Mouse (Mus musculus) thymus, postnatal 10 days (tissue): Measurements from ENCODE around the gene Cd3d.
A peak's percentile ranks its signal among the peaks of the same experiment; 100 is the strongest.
"Not testable (repeated sequence)": the region's sequence is repeated elsewhere in the genome, so short reads cannot be mapped to it uniquely, and the experiment has no call there.

Experiments
- DNase-seq, 2 experiments: peaks; one replicate each; pipeline ENCODE4 v3.0.0; 2021; ENCODE audit warnings: low spot score in 2 of 2

The Cd3d gene

DNA sequence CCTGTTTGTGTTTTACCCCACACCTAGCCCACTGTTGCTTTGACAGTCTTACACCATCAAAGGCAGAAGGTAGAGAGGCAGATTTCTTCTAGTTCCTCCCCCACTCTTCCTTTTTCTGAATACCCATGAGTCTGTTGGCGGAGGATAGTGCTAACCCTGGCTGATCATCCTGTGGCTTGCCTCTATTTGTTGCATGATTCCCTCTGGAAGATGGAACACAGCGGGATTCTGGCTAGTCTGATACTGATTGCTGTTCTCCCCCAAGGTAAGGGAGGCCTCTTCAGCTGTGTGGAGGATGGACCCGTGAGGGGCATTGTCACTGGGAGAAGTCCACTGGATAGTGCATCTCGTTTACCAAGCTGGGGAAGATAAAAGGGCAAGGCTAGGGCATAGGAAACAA lies at the start of gene Cd3d:
TSS of gene Cd3d (plus strand) at position 111 of the 400 bp plus-strand sequence.
- peak; percentile 66 to 76 for DNase-seq

GRCm38 (mm10) chr9:44941756-44942155 lies 39.8 kb upstream of the Cd3d start:
- no peak for DNase-seq

- no peak for DNase-seq
Observed at GRCm38 (mm10) chr9:44942421-44942820, 39.2 kb upstream of the Cd3d start.

DNA sequence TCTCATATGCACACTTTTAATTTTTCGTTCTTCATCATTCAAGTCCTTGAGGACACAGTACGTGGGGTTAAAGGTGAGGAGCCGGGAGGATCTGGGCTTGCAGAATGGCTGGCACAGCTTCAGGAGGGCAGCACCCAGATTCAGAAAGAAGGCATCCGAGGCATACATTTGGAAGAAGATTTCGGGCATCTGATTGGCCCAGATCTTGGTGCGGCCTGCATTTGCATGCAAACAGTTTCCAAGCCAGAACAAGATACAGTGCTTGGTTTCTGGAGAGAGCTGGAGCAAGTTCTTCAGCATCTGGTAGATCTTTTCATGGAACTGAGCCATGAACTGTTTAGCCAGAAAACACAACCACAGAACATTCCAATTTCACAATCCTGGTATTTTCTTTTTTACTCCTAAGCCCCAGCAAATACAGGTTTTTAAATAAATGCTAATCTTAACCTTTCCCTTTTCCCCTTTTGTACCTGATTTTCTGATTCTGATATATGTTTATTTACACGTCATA lies 35.3 kb upstream of the Cd3d start:
- no peak for DNase-seq

GRCm38 (mm10) chr9:44947836-44948235 lies 33.8 kb upstream of the Cd3d start:
- DNase-seq = no peak

DNA sequence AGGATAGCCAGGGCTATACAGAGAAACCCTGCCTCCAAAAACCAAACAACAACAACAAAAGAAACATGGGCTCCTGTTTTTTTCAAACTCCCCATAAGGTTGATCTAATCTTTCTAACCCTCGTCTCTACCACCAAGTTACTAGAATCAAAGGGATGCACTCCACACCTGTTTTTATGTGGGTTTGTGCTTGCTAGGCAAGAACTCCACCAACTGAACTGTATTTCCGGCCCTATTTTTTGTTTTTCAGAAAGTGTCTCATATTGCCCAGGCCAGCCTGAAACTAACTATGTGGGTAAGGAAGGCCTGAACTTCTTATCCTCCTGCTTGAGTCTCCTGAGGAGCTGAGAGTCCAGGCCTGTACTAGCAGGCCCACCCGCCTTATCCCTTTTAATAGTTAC lies 27.2 kb upstream of the Cd3d start:
- DNase-seq = peak; percentile 32 to 57

DNA sequence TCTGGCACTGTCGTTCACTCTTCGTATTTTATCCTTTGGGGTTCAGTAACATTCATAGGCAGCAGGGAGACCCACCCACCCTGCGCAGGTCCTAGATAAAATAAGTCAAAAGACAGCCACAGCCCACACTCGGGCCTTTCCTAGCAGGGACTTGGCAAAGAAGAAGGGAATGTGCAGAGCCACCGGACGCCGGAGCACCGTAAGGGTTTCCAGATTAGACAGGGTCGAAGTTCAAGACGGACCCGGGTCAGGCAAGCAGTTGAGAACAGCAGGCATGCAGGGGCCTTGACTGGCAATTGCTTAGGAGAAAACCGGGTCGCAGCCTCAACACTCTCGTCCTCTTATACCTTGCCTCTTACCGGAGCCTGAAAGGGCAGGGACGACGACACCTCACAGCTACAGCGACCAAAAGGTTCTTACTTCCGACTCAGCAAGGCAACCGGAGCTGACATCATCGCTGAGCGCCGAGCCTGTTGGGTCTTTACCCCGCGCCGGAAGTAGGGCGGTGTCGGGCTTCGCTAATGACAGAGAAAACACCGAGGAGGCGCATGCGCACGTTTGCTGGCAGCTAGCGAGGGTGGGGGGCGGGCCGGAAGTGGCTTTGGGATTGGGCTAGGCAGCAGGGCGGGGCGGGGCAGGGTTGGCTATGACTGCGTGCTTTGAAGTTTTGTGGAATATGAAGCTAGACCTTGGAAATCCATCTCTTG lies 16.3 kb upstream of the Cd3d start, which contains the start of gene Ube4a:
TSS of gene Ube4a (minus strand) at position 475 of the 707 bp plus-strand sequence.
- peak; percentile 98 to 99 for DNase-seq

- DNase-seq = no peak
Observed at GRCm38 (mm10) chr9:44965833-44966466, 15.6 kb upstream of the Cd3d start.

- peak; percentile 79 to 85 for DNase-seq
Observed at GRCm38 (mm10) chr9:44966815-44967242, 14.8 kb upstream of the Cd3d start.

DNA sequence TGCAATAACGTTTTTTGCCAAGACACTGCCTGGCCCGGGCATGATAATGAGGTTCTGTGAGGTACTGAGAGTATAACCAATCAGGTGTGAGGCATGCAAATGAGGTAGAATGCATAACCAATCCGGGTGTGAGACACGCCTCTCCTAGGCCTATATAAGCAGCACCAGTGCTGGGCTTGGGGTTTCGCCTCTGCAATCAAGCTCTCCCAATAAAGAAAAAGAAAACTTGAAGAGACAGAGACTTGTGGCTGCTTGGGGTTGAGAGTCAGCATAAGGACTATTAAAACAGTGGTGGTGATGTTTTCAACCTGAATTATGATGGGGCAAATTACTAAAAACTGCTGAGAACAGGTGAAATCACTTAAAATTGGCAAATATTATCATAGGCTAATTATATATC lies 13.8 kb upstream of the Cd3d start:
- not testable (repeated sequence) for DNase-seq

DNA sequence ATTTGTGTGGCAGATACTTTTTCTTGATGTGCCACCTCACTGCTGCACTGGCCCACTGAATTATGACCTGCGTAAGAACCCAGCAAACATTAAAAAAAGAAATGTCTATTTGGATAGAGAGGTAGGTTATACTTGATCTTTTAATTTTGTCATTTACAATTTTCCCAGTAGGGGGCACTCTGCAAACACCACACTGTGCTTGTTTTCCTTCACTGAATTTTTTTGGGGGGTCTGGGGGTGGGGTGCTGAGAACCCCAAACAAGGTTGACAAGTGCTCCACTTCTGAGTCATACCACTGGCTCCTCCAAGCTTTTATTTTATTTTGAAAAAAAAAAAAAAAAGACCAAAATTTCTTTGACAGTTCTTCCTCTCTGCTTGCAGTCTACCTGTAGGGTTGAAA lies 12.1 kb upstream of the Cd3d start:
- peak in 1 of 2 experiments; percentile 60 for DNase-seq

- no peak for DNase-seq
Observed at GRCm38 (mm10) chr9:44977813-44978212, 3.8 kb upstream of the Cd3d start.

DNA sequence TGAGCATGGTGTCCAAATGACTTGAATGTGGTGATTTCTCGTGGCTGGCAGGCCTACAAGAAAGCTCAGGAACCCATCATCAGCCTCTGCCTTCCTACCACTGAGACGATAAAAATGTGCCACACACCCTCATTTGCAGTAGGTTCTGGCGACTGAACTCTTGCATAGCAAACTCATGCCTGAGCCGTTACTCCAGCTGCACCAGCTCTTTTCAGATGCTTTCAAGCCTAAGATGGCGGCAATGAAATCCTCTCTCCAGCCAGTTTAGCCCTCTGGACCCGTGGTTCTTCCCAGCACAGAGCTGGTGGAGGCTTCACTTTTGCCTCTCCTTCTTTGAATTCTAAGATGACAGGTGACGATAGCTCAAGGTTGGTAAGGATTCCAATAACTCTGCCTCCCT lies 1.8 kb upstream of the Cd3d start:
- peak; percentile 52 to 54 for DNase-seq

DNA sequence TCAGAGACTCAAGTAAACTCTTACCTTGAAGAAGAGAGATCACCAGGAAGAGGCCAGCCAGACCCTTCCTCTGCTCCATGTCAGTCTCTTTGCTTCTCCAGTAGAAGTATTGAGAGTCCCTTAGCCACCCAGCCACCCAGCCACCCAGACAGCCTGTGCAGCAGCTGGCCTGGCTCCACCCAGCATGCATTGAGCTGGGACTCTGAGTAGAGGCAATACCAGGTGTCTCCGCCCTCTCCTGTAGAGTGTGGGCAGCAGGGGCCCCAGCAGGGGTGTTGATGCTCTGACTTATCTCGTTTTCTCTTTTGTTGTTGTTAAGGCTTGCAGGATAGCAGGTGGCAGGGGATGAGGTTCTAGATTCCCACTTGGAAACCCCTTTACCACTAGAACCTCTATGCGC lies 1.3 kb upstream of the Cd3d start, which contains the start of gene Cd3g:
TSS of gene Cd3g (minus strand) at position 190 of the 400 bp plus-strand sequence.
- DNase-seq = peak; percentile 92 to 93

DNA sequence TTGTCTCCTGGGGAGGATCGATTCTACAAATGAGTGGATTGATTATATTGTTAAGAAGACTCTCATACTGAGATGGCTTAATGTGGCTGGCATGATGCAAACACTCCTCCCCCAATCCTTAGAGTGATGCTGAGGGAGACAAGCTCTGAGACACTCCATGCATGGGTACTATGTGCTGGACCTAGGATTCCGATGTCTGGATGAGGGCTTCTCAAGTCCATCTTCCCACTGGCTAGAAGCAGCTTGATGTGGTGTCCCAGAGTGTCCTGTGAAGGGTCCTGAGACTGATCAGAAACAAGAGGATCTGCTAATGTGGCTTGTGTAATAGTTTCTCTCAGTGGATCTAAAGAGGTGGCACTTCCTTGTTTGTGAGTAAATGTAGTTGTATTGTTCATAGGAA lies 482 bp upstream of the Cd3d start:
- no peak for DNase-seq

DNA sequence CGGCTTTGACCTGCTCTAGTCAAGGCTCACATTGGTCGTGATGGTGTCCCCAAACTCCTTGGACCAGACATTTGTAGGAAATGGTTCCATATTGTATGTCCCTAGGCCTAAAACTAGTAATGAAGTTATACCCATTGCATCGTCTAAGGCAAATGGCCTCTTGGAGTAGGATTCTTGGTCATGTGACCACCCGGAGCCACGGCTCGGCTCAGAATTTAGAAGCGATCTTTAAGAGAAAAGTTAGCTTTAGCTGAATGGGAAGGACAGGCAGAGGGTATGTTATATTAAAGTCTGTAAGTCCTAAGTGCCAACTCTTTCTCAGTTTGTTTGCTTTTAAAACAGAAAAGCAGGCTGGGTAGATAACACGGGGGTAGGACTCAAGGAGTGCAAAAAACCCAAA lies 495 bp downstream of the Cd3d start:
- peak in 1 of 2 experiments; percentile 34 for DNase-seq

GRCm38 (mm10) chr9:44982531-44982930 lies 945 bp downstream of the Cd3d start:
- DNase-seq = peak in 1 of 2 experiments; percentile 48

DNA sequence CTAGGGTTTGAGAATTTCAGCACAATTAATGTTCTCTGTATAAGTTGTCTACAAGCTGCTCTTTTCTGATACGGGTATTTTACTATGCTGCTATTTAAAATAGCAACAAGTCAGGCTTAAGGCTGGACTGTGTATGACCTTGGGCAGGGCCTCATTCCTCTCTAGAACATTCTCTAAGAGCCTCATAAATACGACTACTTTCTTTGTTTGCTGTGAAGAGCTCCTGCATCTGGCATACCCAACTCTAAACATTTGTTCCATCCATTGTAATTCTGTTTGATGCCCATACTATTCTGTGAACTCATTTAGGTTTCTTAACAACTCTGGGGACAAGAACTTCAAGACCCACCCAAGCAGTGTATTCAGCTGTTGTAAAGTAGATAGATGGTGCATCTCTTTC lies 1.4 kb downstream of the Cd3d start:
- no peak for DNase-seq

GRCm38 (mm10) chr9:44985721-44986161 lies 4.2 kb downstream of the Cd3d start:
- DNase-seq = peak; percentile 40 to 41

DNA sequence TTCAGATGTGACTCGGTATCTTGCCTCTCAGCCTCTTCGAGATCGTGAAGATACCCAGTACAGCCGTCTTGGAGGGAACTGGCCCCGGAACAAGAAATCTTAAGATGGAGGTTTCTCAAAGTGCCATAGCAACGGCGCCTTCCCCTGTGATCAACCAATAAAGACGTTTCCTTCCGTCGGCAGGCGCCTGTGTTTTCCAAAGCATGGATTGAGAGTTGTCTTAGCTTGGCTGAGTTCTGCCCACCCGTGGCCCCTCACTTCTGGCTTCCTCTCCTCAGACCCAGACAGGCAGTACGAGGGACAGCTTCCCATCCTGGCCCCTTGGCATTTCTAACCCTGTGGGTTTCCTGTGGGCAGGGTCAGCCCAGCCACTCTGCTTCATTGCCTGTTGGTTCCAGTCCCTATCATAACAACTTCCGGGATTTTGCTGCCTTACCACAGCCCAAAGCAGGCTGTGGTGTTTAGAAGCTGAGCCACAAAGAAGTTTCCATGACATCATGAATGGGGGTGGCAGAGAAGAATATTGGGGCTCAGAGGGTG lies 4.7 kb downstream of the Cd3d start:
- peak; percentile 85 for DNase-seq

DNA sequence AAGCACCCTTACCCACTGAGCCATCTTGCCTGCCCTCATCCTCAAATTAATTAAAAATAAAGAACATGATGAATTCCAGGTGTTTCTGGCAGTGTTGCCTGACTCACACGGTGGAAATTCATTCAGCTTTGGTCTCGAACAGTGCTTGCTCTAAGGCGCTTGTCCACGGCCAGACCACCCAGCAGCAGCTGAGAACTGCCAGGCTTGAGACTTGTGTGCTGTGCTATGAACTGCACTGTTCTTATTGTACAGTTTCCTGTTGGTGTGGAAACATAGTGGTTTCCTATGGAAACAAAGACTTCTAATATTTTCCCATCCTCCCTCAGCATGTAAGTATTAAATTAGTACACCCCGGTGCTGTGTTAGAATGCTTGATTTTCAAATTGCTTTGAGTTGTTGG lies 5.4 kb downstream of the Cd3d start:
- DNase-seq = no peak

GRCm38 (mm10) chr9:44991821-44992220 lies 10.2 kb downstream of the Cd3d start:
- DNase-seq = no peak

- DNase-seq = no peak
Observed at GRCm38 (mm10) chr9:44992271-44992670, 10.7 kb downstream of the Cd3d start.
